11 mouse cellular contexts compared by ENCODE assay signal in genomic region chr14:6756384-6757230, GRCm38 (mm10). TPM values are rescaled to one million over a fixed set of nuclear protein-coding genes. Genes with fewer than 3 reads are reported as not detected.
DNase-seq lines count a peak whose midpoint lies in the region; ATAC-seq and TF ChIP-seq lines count a peak whose summit lies in the region.
"Not testable (repeated sequence)": the region's sequence is repeated elsewhere in the genome, so short reads cannot be mapped to it uniquely, and the experiment has no call there.
"Had no signal": no experiment of that assay in that cellular context is flagged by ENCODE, and none has a peak within 500 bp of the region (broad histone marks: within the 10 kb centered on the region; RNA-seq: fewer than 3 reads in every experiment).

No protein-coding gene starts in this region.

- peak overlapping the region; percentile 34 for H3K9ac ChIP-seq in lung, embryonic 14.5 days
- peak overlapping the region; percentile 65 for H3K9ac ChIP-seq in neural tube, embryonic 13.5 days

- TF ChIP-seq POLR2A in cortical plate, adult 2 months (IDR thresholded peaks at IDR 0.05; ENCODE audit: extremely low read depth, insufficient read depth, low read length); thymus, adult 2 months (IDR thresholded peaks at IDR 0.05; ENCODE audit: control insufficient read depth, extremely low read depth, insufficient read depth, low read length, poor library complexity): not testable (repeated sequence)

- H3K9me3 ChIP-seq in E14TG2a.4 (ENCODE audit: low read length); lung, embryonic 14.5 days (ENCODE audit: low read depth, low read length); neural tube, embryonic 13.5 days: not testable (repeated sequence)

- not testable (repeated sequence) for H3K27me3 ChIP-seq in E14TG2a.4 (ENCODE audit: insufficient read depth, low read length); lung, embryonic 14.5 days (ENCODE audit: insufficient read depth, low read length); neural tube, embryonic 13.5 days; thymus, adult 2 months (ENCODE audit: control insufficient read depth, insufficient read depth, low read length)

- ATAC-seq in lung, embryonic 14.5 days (ENCODE audit: insufficient read depth); neural tube, embryonic 13.5 days (ENCODE audit: low read depth): not testable (repeated sequence)

- H3K4me2 ChIP-seq in lung, embryonic 14.5 days: peak overlapping the region; percentile 49
- peak overlapping the region; percentile 54 for H3K4me2 ChIP-seq in neural tube, embryonic 13.5 days

- H3K36me3 ChIP-seq in E14TG2a.4 (ENCODE audit: insufficient read depth, low read length); lung, embryonic 14.5 days (ENCODE audit: insufficient read depth); neural tube, embryonic 13.5 days; thymus, adult 2 months (ENCODE audit: control insufficient read depth, insufficient read depth, low read length): not testable (repeated sequence)

- H3K27ac ChIP-seq in cortical plate, adult 2 months (ENCODE audit: insufficient read depth, low read length); lung, embryonic 14.5 days (ENCODE audit: low read depth); neural tube, embryonic 13.5 days (replicated peaks); thymus, adult 2 months (ENCODE audit: control insufficient read depth, insufficient read depth, low read length): not testable (repeated sequence)

- 0% methylated on average over 17 of the region's 67 CpGs for WGBS in lung, embryonic 14.5 days
- 2% methylated on average over 26 of the region's 67 CpGs for WGBS in neural tube, embryonic 13.5 days
- WGBS in thymus, adult 2 months: under 1% methylated on average over 50 of the region's 67 CpGs

- not testable (repeated sequence) for TF ChIP-seq CTCF in E14TG2a.4 (conservative IDR thresholded peaks at IDR 0.05; ENCODE audit: low read length); cortical plate, adult 2 months (IDR thresholded peaks at IDR 0.05; ENCODE audit: extremely low read depth, insufficient read depth, low read length); lung, embryonic 14.5 days (IDR thresholded peaks at IDR 0.05; ENCODE audit: low read depth); thymus, adult 2 months (IDR thresholded peaks at IDR 0.05; ENCODE audit: borderline replicate concordance, control insufficient read depth, extremely low read depth, insufficient read depth, low read length, poor library complexity)

- not testable (repeated sequence) for H3K4me1 ChIP-seq in E14TG2a.4 (replicated peaks; ENCODE audit: low read depth, low read length); cortical plate, adult 2 months (ENCODE audit: control insufficient read depth, insufficient read depth, low read length); lung, embryonic 14.5 days (ENCODE audit: insufficient read depth); neural tube, embryonic 13.5 days (replicated peaks); thymus, adult 2 months (replicated peaks; ENCODE audit: control insufficient read depth, insufficient read depth, low read length)

- DNase-seq in frontal cortex, postnatal 36 days (ENCODE audit: low spot score in 2 of 2): peak; percentile 1 to 2
- DNase-seq in heart, postnatal 4 days: peak; percentile 29
- peak; percentile 34 to 50 for DNase-seq in kidney, postnatal 4 days
- peak; percentile 0 for DNase-seq in lung, embryonic 14.5 days
- peak; percentile 8 for DNase-seq in thymus, adult 2 months

- peak overlapping the region; percentile 66 for H3K4me3 ChIP-seq in E14TG2a.4 (replicated peaks; ENCODE audit: low read length)
- peak overlapping the region; percentile 44; the same call in 1 of the 2 replicates for H3K4me3 ChIP-seq in cortical plate, adult 2 months (ENCODE audit: insufficient read depth, low read length)
- peak overlapping the region; percentile 33 for H3K4me3 ChIP-seq in lung, embryonic 14.5 days (ENCODE audit: low read depth, low read length)
- peak overlapping the region; percentile 46 for H3K4me3 ChIP-seq in neural tube, embryonic 13.5 days
- H3K4me3 ChIP-seq in thymus, adult 2 months (ENCODE audit: control insufficient read depth, insufficient read depth, low read length): peak overlapping the region; percentile 50

RNA-seq across cellular contexts. Expression of gene Gm3636, which starts 14.5 kb away (rescaled TPM):
- polyA plus RNA-seq in cortical plate, adult 2 months (2012; rRNA removed): 5.4 and 6.5 TPM in 2 replicates
- 1 to 10 TPM; 2.8 to 3.6 TPM for total RNA-seq in heart, postnatal 4 days (2021)
- 5.7 and 6.1 TPM in 2 replicates for polyA plus RNA-seq in lung, embryonic 14.5 days (2014; fragmentation: Nextera tagmentation; extraction: Ambion mirVana)
- 13.6 and 14.4 TPM in 2 replicates for polyA plus RNA-seq in neural tube, embryonic 13.5 days (2015; fragmentation: Nextera tagmentation; extraction: Ambion mirVana)
- polyA plus RNA-seq in thymus, adult 2 months (2012; rRNA removed): 0.62 and 0.89 TPM in 2 replicates
- total RNA-seq: granulocyte monocyte progenitor cell, adult 5-6 weeks; liver, adult 2 months had no signal
- polyA plus RNA-seq: liver, adult 2 months had no signal

RNA-seq across cellular contexts. Expression of gene Gm8362, which starts 17.6 kb away (rescaled TPM):
- 0.06 TPM in 1 of 2 replicates, not detected in the other for polyA plus RNA-seq in cortical plate, adult 2 months (2012; rRNA removed)
- under 1 TPM in 1 of 2 experiments, not detected in 1; 0.21 TPM for total RNA-seq in heart, postnatal 4 days (2021)
- polyA plus RNA-seq in lung, embryonic 14.5 days (2014; fragmentation: Nextera tagmentation; extraction: Ambion mirVana): not detected in 2 replicates
- polyA plus RNA-seq in neural tube, embryonic 13.5 days (2015; fragmentation: Nextera tagmentation; extraction: Ambion mirVana): not detected in 2 replicates
- polyA plus RNA-seq in thymus, adult 2 months (2012; rRNA removed): not detected in 2 replicates
- total RNA-seq: CH12.LX; granulocyte monocyte progenitor cell, adult 5-6 weeks; liver, adult 2 months had no signal
- polyA plus RNA-seq: liver, adult 2 months had no signal

RNA-seq across cellular contexts. Expression of gene Gm8050, which starts 36.6 kb away (rescaled TPM):
- not detected in 2 replicates for polyA plus RNA-seq in cortical plate, adult 2 months (2012; rRNA removed)
- total RNA-seq in heart, postnatal 4 days (2021): not detected
- polyA plus RNA-seq in lung, embryonic 14.5 days (2014; fragmentation: Nextera tagmentation; extraction: Ambion mirVana): not detected in 2 replicates
- polyA plus RNA-seq in neural tube, embryonic 13.5 days (2015; fragmentation: Nextera tagmentation; extraction: Ambion mirVana): not detected in 2 replicates
- not detected in 2 replicates for polyA plus RNA-seq in thymus, adult 2 months (2012; rRNA removed)
- total RNA-seq: CH12.LX; granulocyte monocyte progenitor cell, adult 5-6 weeks; liver, adult 2 months had no signal
- polyA plus RNA-seq: liver, adult 2 months had no signal
